Mouse (Mus musculus): ENCODE results near the gene Fbp1. TPM values are rescaled to one million over a fixed set of nuclear protein-coding genes. Genes with fewer than 3 reads are reported as not detected.

Fbp1 gene
- total and polyA plus RNA-seq, 3 experiments = not detected

GRCm38 (mm10) chr13:62910206-62910605 is 22.1 kb upstream of the Fbp1 start:
- DNase-seq (ENCODE audit: low spot score) (no peak), ATAC-seq (ENCODE audit: extremely low read depth, insufficient number of reproducible peaks, low FRiP score, poor library complexity, severe bottlenecking) (no peak)
- Histone ChIP-seq H3K27me3 (ENCODE audit: insufficient read depth, low read length) (no peaks in the 10 kb centered on the region), H3K9me3 (replicated peaks) (no peaks in the 10 kb centered on the region), H3K4me3 (ENCODE audit: low read depth, low read length) (no peak overlapping the region), H3K36me3 (replicated peaks) (no peaks in the 10 kb centered on the region), H3K4me1 (ENCODE audit: insufficient read depth, low read depth, low read length) (no peaks in the 10 kb centered on the region)
- no peak for TF ChIP-seq TAL1 (conservative IDR thresholded peaks at IDR 0.05; ENCODE audit: low read depth, low read length)
- TF ChIP-seq CTCF (IDR thresholded peaks at IDR 0.05; ENCODE audit: low read depth, low read length) = no peak
- TF ChIP-seq GATA2 (IDR thresholded peaks at IDR 0.05; ENCODE audit: borderline replicate concordance, low read depth, low read length) = no peak
- no peak for TF ChIP-seq POLR2AphosphoS5 (IDR thresholded peaks at IDR 0.05; ENCODE audit: insufficient replicate concordance, low read depth, low read length)
- TF ChIP-seq GATA1 (IDR thresholded peaks at IDR 0.05; ENCODE audit: borderline replicate concordance, low read length) = no peak

GRCm38 (mm10) chr13:62909776-62910175 is 21.7 kb upstream of the Fbp1 start:
- no peak for DNase-seq (ENCODE audit: low spot score)
- no peaks in the 10 kb centered on the region for H3K4me1 ChIP-seq (ENCODE audit: insufficient read depth, low read depth, low read length)

GRCm38 (mm10) chr13:62908163-62908559 is 20.1 kb upstream of the Fbp1 start:
- no peak for DNase-seq (ENCODE audit: low spot score)
- ATAC-seq (ENCODE audit: extremely low read depth, insufficient number of reproducible peaks, low FRiP score, poor library complexity, severe bottlenecking) = no peak

More at GRCm38 (mm10) chr13:62909776-62910175, 21.7 kb upstream of the Fbp1 start:
- no peaks in the 10 kb centered on the region for H3K36me3 ChIP-seq (replicated peaks)
- ATAC-seq (ENCODE audit: extremely low read depth, insufficient number of reproducible peaks, low FRiP score, poor library complexity, severe bottlenecking) = no peak
- H3K4me3 ChIP-seq (ENCODE audit: low read depth, low read length) = no peak overlapping the region
- TF ChIP-seq GATA1 (IDR thresholded peaks at IDR 0.05; ENCODE audit: borderline replicate concordance, low read length) (no peak), CTCF (IDR thresholded peaks at IDR 0.05; ENCODE audit: low read depth, low read length) (no peak), TAL1 (conservative IDR thresholded peaks at IDR 0.05; ENCODE audit: low read depth, low read length) (no peak), GATA2 (IDR thresholded peaks at IDR 0.05; ENCODE audit: borderline replicate concordance, low read depth, low read length) (no peak), POLR2AphosphoS5 (IDR thresholded peaks at IDR 0.05; ENCODE audit: insufficient replicate concordance, low read depth, low read length) (no peak)
- no peaks in the 10 kb centered on the region for H3K27me3 ChIP-seq (ENCODE audit: insufficient read depth, low read length)
- H3K9me3 ChIP-seq (replicated peaks) = no peaks in the 10 kb centered on the region

GRCm38 (mm10) chr13:62907527-62908162 is 19.6 kb upstream of the Fbp1 start:
- no peak for DNase-seq (ENCODE audit: low spot score)
- no peak for TF ChIP-seq GATA1 (IDR thresholded peaks at IDR 0.05; ENCODE audit: borderline replicate concordance, low read length)
- TF ChIP-seq GATA2 (IDR thresholded peaks at IDR 0.05; ENCODE audit: borderline replicate concordance, low read depth, low read length) = no peak
- no peak for TF ChIP-seq POLR2AphosphoS5 (IDR thresholded peaks at IDR 0.05; ENCODE audit: insufficient replicate concordance, low read depth, low read length)
- no peak for TF ChIP-seq TAL1 (conservative IDR thresholded peaks at IDR 0.05; ENCODE audit: low read depth, low read length)
- no peak for TF ChIP-seq CTCF (IDR thresholded peaks at IDR 0.05; ENCODE audit: low read depth, low read length)

More at GRCm38 (mm10) chr13:62908163-62908559, 20.1 kb upstream of the Fbp1 start:
- Histone ChIP-seq H3K27me3 (ENCODE audit: insufficient read depth, low read length) (no peaks in the 10 kb centered on the region), H3K4me1 (ENCODE audit: insufficient read depth, low read depth, low read length) (no peaks in the 10 kb centered on the region), H3K4me3 (ENCODE audit: low read depth, low read length) (no peak overlapping the region), H3K36me3 (replicated peaks) (no peaks in the 10 kb centered on the region), H3K9me3 (replicated peaks) (no peaks in the 10 kb centered on the region)
- TF ChIP-seq TAL1 (conservative IDR thresholded peaks at IDR 0.05; ENCODE audit: low read depth, low read length) = no peak
- no peak for TF ChIP-seq POLR2AphosphoS5 (IDR thresholded peaks at IDR 0.05; ENCODE audit: insufficient replicate concordance, low read depth, low read length)
- no peak for TF ChIP-seq CTCF (IDR thresholded peaks at IDR 0.05; ENCODE audit: low read depth, low read length)
- no peak for TF ChIP-seq GATA2 (IDR thresholded peaks at IDR 0.05; ENCODE audit: borderline replicate concordance, low read depth, low read length)
- TF ChIP-seq GATA1 (IDR thresholded peaks at IDR 0.05; ENCODE audit: borderline replicate concordance, low read length) = no peak

GRCm38 (mm10) chr13:62901139-62901538 is 13.1 kb upstream of the Fbp1 start:
- H3K4me1 ChIP-seq (ENCODE audit: insufficient read depth, low read depth, low read length) = no peaks in the 10 kb centered on the region
- H3K27me3 ChIP-seq (ENCODE audit: insufficient read depth, low read length) = no peaks in the 10 kb centered on the region
- TF ChIP-seq POLR2AphosphoS5 (IDR thresholded peaks at IDR 0.05; ENCODE audit: insufficient replicate concordance, low read depth, low read length) (no peak), TAL1 (conservative IDR thresholded peaks at IDR 0.05; ENCODE audit: low read depth, low read length) (no peak), GATA1 (IDR thresholded peaks at IDR 0.05; ENCODE audit: borderline replicate concordance, low read length) (no peak), GATA2 (IDR thresholded peaks at IDR 0.05; ENCODE audit: borderline replicate concordance, low read depth, low read length) (no peak), CTCF (IDR thresholded peaks at IDR 0.05; ENCODE audit: low read depth, low read length) (no peak)
- ATAC-seq (ENCODE audit: extremely low read depth, insufficient number of reproducible peaks, low FRiP score, poor library complexity, severe bottlenecking) (no peak), DNase-seq (ENCODE audit: low spot score) (no peak)
- H3K9me3 ChIP-seq (replicated peaks) = no peaks in the 10 kb centered on the region
- H3K36me3 ChIP-seq (replicated peaks) = no peaks in the 10 kb centered on the region
- H3K4me3 ChIP-seq (ENCODE audit: low read depth, low read length) = no peak overlapping the region

More at GRCm38 (mm10) chr13:62907527-62908162, 19.6 kb upstream of the Fbp1 start:
- ATAC-seq (ENCODE audit: extremely low read depth, insufficient number of reproducible peaks, low FRiP score, poor library complexity, severe bottlenecking) = no peak
- H3K4me3 ChIP-seq (ENCODE audit: low read depth, low read length) = no peak overlapping the region
- no peaks in the 10 kb centered on the region for H3K27me3 ChIP-seq (ENCODE audit: insufficient read depth, low read length)
- H3K36me3 ChIP-seq (replicated peaks) = no peaks in the 10 kb centered on the region
- H3K9me3 ChIP-seq (replicated peaks) = no peaks in the 10 kb centered on the region
- H3K4me1 ChIP-seq (ENCODE audit: insufficient read depth, low read depth, low read length) = no peaks in the 10 kb centered on the region

- ATAC-seq (ENCODE audit: extremely low read depth, insufficient number of reproducible peaks, low FRiP score, poor library complexity, severe bottlenecking) (no peak), DNase-seq (ENCODE audit: low spot score) (no peak)
- Histone ChIP-seq H3K27me3 (ENCODE audit: insufficient read depth, low read length) (no peaks in the 10 kb centered on the region), H3K4me3 (ENCODE audit: low read depth, low read length) (no peak overlapping the region), H3K36me3 (replicated peaks) (no peaks in the 10 kb centered on the region), H3K9me3 (replicated peaks) (no peaks in the 10 kb centered on the region), H3K4me1 (ENCODE audit: insufficient read depth, low read depth, low read length) (no peaks in the 10 kb centered on the region)
- TF ChIP-seq POLR2AphosphoS5 (IDR thresholded peaks at IDR 0.05; ENCODE audit: insufficient replicate concordance, low read depth, low read length) = no peak
- TF ChIP-seq GATA1 (IDR thresholded peaks at IDR 0.05; ENCODE audit: borderline replicate concordance, low read length) = no peak
Measured at GRCm38 (mm10) chr13:62897927-62898646, 10.0 kb upstream of the Fbp1 start.
